Mouse (Mus musculus) kidney, adult 2 months (tissue): ENCODE measurements around the gene Arhgap20.

Experiments
- CTCF ChIP-seq: fragments of 200-500 bp; conservative IDR thresholded peaks from 2 replicates; pipeline ENCODE4 v1.5.1; 2011; ENCODE audit warnings: low read depth, mild to moderate bottlenecking, control low read depth, low read length, moderate library complexity, mixed read lengths; ENCODE audit not compliant: insufficient read depth, insufficient read length
- POLR2A ChIP-seq: fragments of 200-500 bp; IDR thresholded peaks from one replicate; pipeline ENCODE4 v1.6.1; 2011; ENCODE audit warnings: low read depth, low read length, control low read depth

- TF ChIP-seq CTCF = no peak
- TF ChIP-seq POLR2A = no peak
These were observed 110.4 kb downstream of the Arhgap20 start for GRCm38 (mm10) chr9:51875531-51875930.
